In genomic region chrX:73191934-73192333, GRCm38 (mm10) we compare ENCODE assay signal across 8 mouse cellular contexts. TPM values are rescaled to one million over a fixed set of nuclear protein-coding genes. Genes with fewer than 3 reads are reported as not detected.
A peak's percentile ranks its signal among the peaks of the same experiment; 100 is the strongest.
DNase-seq lines count a peak whose midpoint lies in the region; ATAC-seq and TF ChIP-seq lines count a peak whose summit lies in the region.
"Not testable (repeated sequence)": the region's sequence is repeated elsewhere in the genome, so short reads cannot be mapped to it uniquely, and the experiment has no call there.

Xlr3b (plus strand) TSS chrX:73192207.

- TF ChIP-seq POLR2A in CH12.LX (IDR thresholded peaks at IDR 0.05; ENCODE audit: low read depth, low read length); brain, embryonic 14.5 days (IDR thresholded peaks at IDR 0.05; ENCODE audit: borderline replicate concordance, extremely low read depth, insufficient read depth, insufficient read length, poor library complexity, severe bottlenecking): not testable (repeated sequence)

- dilution Hi-C loops in CH12.LX (cut with MboI; ENCODE audit: extremely low pct_ligation_motif_present, extremely low pct_unique_long_range_greater_than_20kb, low sequenced_read_pairs): not testable (repeated sequence)

- TF ChIP-seq EP300 in CH12.LX (IDR thresholded peaks at IDR 0.05; ENCODE audit: low read length): not testable (repeated sequence)

- not testable (repeated sequence) for TF ChIP-seq CTCF in CH12.LX (conservative IDR thresholded peaks at IDR 0.05 in 1 of 2, IDR thresholded peaks at IDR 0.05 in 1 of 2; ENCODE audit: low read depth in 2 of 2, low read length in 2 of 2); brain, embryonic 14.5 days (IDR thresholded peaks at IDR 0.05; ENCODE audit: borderline replicate concordance, extremely low read depth, insufficient read depth, insufficient read length); kidney, postnatal 0 days (IDR thresholded peaks at IDR 0.05; ENCODE audit: low read depth); lung, embryonic 14.5 days (IDR thresholded peaks at IDR 0.05; ENCODE audit: low read depth); midbrain, postnatal 0 days (IDR thresholded peaks at IDR 0.05)

- H3K27ac ChIP-seq in CH12.LX (ENCODE audit: insufficient read depth, low read depth); forebrain, embryonic 12.5 days; hindbrain, embryonic 10.5 days; kidney, postnatal 0 days; lung, embryonic 14.5 days (ENCODE audit: low read depth); midbrain, postnatal 0 days (ENCODE audit: low read depth, low read length): not testable (repeated sequence)

- not testable (repeated sequence) for H3K36me3 ChIP-seq in CH12.LX (replicated peaks in 1 of 2; ENCODE audit: control insufficient read depth in 1 of 2, insufficient read depth in 1 of 2, low read length in 1 of 2); forebrain, embryonic 12.5 days (replicated peaks); hindbrain, embryonic 10.5 days; kidney, postnatal 0 days (ENCODE audit: insufficient read depth, low read length); lung, embryonic 14.5 days (ENCODE audit: insufficient read depth); midbrain, postnatal 0 days (ENCODE audit: insufficient read depth, low read length)

- not testable (repeated sequence) for H3K27me3 ChIP-seq in CH12.LX (replicated peaks); forebrain, embryonic 12.5 days; hindbrain, embryonic 10.5 days (ENCODE audit: insufficient read depth, poor library complexity, severe bottlenecking); kidney, postnatal 0 days (ENCODE audit: insufficient read depth, low read length); lung, embryonic 14.5 days (ENCODE audit: insufficient read depth, low read length); midbrain, postnatal 0 days (ENCODE audit: insufficient read depth, low read length)

- not testable (repeated sequence) for ATAC-seq in forebrain, embryonic 12.5 days (ENCODE audit: low FRiP score); midbrain, postnatal 0 days (ENCODE audit: low FRiP score)
- 0 out of 2 replicates have a peak, but pooled peaks have one; percentile 33 for ATAC-seq in kidney, postnatal 0 days (replicated peaks; ENCODE audit: low FRiP score, low read depth)
- peak; percentile 54; the same call in 1 of the 2 replicates for ATAC-seq in lung, embryonic 14.5 days (ENCODE audit: insufficient read depth)

- H3K4me1 ChIP-seq in CH12.LX (ENCODE audit: control insufficient read depth in 1 of 2, insufficient read depth in 2 of 2); forebrain, embryonic 12.5 days; hindbrain, embryonic 10.5 days (replicated peaks); kidney, postnatal 0 days (replicated peaks; ENCODE audit: insufficient read depth, low read length); lung, embryonic 14.5 days (ENCODE audit: insufficient read depth); midbrain, postnatal 0 days (ENCODE audit: insufficient read depth, low read length): not testable (repeated sequence)

- not testable (repeated sequence) for TF ChIP-seq RAD21 in CH12.LX (IDR thresholded peaks at IDR 0.05; ENCODE audit: low read depth, low read length)

- not testable (repeated sequence) for H3K9ac ChIP-seq in CH12.LX (ENCODE audit: insufficient read depth, low read depth); forebrain, embryonic 12.5 days; kidney, postnatal 0 days (ENCODE audit: low read depth, low read length); lung, embryonic 14.5 days; midbrain, postnatal 0 days (replicated peaks; ENCODE audit: low read length, poor library complexity, severe bottlenecking)

- DNase-seq in CH12.LX (ENCODE audit: extremely low read depth); hindbrain, embryonic 10.5 days (ENCODE audit: low spot score); kidney, postnatal 0 days (ENCODE audit: low spot score): not testable (repeated sequence)
- peak; percentile 51 for DNase-seq in brain, embryonic 14.5 days (ENCODE audit: low read depth)
- DNase-seq in lung, embryonic 14.5 days: peak; percentile 1
- peak; percentile 0 for DNase-seq in midbrain, postnatal 0 days (ENCODE audit: low spot score)
- DNase-seq in testis, postnatal 10 days (ENCODE audit: low spot score): peak; percentile 35

- not testable (repeated sequence) for H3K4me3 ChIP-seq in CH12.LX (replicated peaks in 1 of 3; ENCODE audit: low read depth in 2 of 3, low read length in 2 of 3, poor library complexity in 1 of 3); forebrain, embryonic 12.5 days (replicated peaks); hindbrain, embryonic 10.5 days; kidney, postnatal 0 days (replicated peaks; ENCODE audit: low read depth, low read length); lung, embryonic 14.5 days (ENCODE audit: low read depth, low read length); midbrain, postnatal 0 days (ENCODE audit: low read depth, low read length)

- H3K79me2 ChIP-seq in CH12.LX (replicated peaks; ENCODE audit: control insufficient read depth, extremely low read depth, insufficient read depth, poor library complexity, severe bottlenecking): not testable (repeated sequence)

- whole genome bisulfite sequencing in forebrain, embryonic 12.5 days: 74% methylated on average over 11 of the region's 12 CpGs
- 78% methylated on average over 12 of the region's 12 CpGs for WGBS in hindbrain, embryonic 10.5 days
- WGBS in kidney, postnatal 0 days: 79% methylated on average over 12 of the region's 12 CpGs
- 67% methylated on average over 12 of the region's 12 CpGs for WGBS in lung, embryonic 14.5 days
- 85% methylated on average over 12 of the region's 12 CpGs for WGBS in midbrain, postnatal 0 days

- in situ Hi-C loops in CH12.LX (cut with MboI; ENCODE audit: low pct_ligation_motif_present, low pct_unique_long_range_greater_than_20kb, low sequenced_read_pairs): not testable (repeated sequence)

- H3K4me2 ChIP-seq in CH12.LX (ENCODE audit: insufficient read depth, low read depth, poor library complexity, severe bottlenecking); forebrain, embryonic 12.5 days; kidney, postnatal 0 days (ENCODE audit: low read length); lung, embryonic 14.5 days; midbrain, postnatal 0 days (ENCODE audit: low read depth, low read length, poor library complexity, severe bottlenecking): not testable (repeated sequence)

- H3K9me3 ChIP-seq in CH12.LX (replicated peaks; ENCODE audit: low read length); forebrain, embryonic 12.5 days; hindbrain, embryonic 10.5 days; kidney, postnatal 0 days (replicated peaks; ENCODE audit: low read length); lung, embryonic 14.5 days (ENCODE audit: low read depth, low read length); midbrain, postnatal 0 days (ENCODE audit: low read length): not testable (repeated sequence)

TF ChIP-seq in CH12.LX, 34 proteins besides CTCF, POLR2A, EP300 and RAD21:
- TF ChIP-seq NRF1 (IDR thresholded peaks at IDR 0.05; ENCODE audit: low read depth, low read length): peak; percentile 56

RNA-seq across cellular contexts. Expression of gene Xlr3b, which starts in this region (rescaled TPM):
- total RNA-seq in CH12.LX (2012; rRNA removed): 3.1 and 3.4 TPM in 2 replicates
- 2.3 and 3.7 TPM in 2 replicates for total RNA-seq in CH12.LX (2014; rRNA removed)
- polyA plus RNA-seq in CH12.LX (2012; ENCODE audit: insufficient read length, low read depth): 1.4 and 1.8 TPM in 2 replicates
- polyA plus RNA-seq in brain, embryonic 14.5 days (2012; rRNA removed): 3.7 and 13.7 TPM in 2 replicates
- 13.6 and 14.0 TPM in 2 replicates for polyA plus RNA-seq in forebrain, embryonic 12.5 days (2016; fragmentation: Nextera tagmentation; extraction: Ambion mirVana)
- polyA plus RNA-seq in hindbrain, embryonic 10.5 days (2016; fragmentation: Nextera tagmentation; extraction: Ambion mirVana): 11.1 and 12.8 TPM in 2 replicates
- polyA plus RNA-seq in kidney, postnatal 0 days (2015; fragmentation: Nextera tagmentation; extraction: Ambion mirVana): 1.2 and 26.3 TPM in 2 replicates
- 8.8 and 16.8 TPM in 2 replicates for polyA plus RNA-seq in lung, embryonic 14.5 days (2014; fragmentation: Nextera tagmentation; extraction: Ambion mirVana)
- 2.8 and 7.2 TPM in 2 replicates for total RNA-seq in midbrain, postnatal 0 days (2014; rRNA removed)
- 6.8 and 13.9 TPM in 2 replicates for polyA plus RNA-seq in midbrain, postnatal 0 days (2015; fragmentation: Nextera tagmentation; extraction: Ambion mirVana)
